Mouse (Mus musculus): ENCODE results near the gene Efna2. TPM values are rescaled to one million over a fixed set of nuclear protein-coding genes. Genes with fewer than 3 reads are reported as not detected.

The Efna2 gene
- polyA plus RNA-seq, 1 experiment from 2014 or later, result 26.8 TPM

DNA sequence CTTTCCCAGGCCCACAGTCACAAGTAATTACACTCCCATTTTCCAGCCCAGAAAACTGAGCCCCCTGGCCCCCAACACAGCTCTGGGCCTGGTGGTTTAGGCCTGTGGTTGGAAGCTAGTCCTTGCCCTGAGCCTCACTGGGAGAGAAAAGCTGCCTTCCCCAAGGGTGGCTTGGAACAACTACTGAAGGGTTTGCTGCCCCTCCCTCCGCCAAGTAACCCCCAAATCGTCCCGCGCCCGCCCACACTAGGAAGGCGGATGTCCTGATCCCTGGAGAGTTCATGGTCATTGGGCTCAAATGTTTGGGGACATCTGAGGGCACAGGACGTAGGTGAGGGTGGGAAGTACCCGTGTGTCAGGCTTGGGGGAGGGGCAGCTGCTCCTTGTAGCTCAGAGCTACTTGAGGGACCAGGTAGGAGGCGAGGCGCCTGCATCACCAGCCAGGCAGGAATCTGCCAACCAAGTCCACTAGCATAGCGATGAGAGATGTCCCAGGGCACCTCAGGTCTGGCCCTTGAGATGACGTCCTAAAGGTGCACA lies 20.2 kb upstream of the Efna2 start:
- Histone ChIP-seq H3K27me3 (no peaks in the 10 kb centered on the region), H3K36me3 (peaks cover 36% of the 10 kb centered on the region), H3K4me3 (peak overlapping the region; percentile 47), H3K27ac (peak overlapping the region; percentile 95), H3K9me3 (no peaks in the 10 kb centered on the region), H3K9ac (peak overlapping the region; percentile 58; the same call in 1 of the 2 replicates), H3K4me2 (peak overlapping the region; percentile 76), H3K4me1 (peaks cover 90% of the 10 kb centered on the region)
- no peak; the same call in 1 of the 2 replicates for ATAC-seq (ENCODE audit: insufficient number of reproducible peaks, insufficient read depth, low FRiP score, low TSS enrichment, low read depth)
- 7% methylated on average over 12 of the region's 12 CpGs for WGBS

DNA sequence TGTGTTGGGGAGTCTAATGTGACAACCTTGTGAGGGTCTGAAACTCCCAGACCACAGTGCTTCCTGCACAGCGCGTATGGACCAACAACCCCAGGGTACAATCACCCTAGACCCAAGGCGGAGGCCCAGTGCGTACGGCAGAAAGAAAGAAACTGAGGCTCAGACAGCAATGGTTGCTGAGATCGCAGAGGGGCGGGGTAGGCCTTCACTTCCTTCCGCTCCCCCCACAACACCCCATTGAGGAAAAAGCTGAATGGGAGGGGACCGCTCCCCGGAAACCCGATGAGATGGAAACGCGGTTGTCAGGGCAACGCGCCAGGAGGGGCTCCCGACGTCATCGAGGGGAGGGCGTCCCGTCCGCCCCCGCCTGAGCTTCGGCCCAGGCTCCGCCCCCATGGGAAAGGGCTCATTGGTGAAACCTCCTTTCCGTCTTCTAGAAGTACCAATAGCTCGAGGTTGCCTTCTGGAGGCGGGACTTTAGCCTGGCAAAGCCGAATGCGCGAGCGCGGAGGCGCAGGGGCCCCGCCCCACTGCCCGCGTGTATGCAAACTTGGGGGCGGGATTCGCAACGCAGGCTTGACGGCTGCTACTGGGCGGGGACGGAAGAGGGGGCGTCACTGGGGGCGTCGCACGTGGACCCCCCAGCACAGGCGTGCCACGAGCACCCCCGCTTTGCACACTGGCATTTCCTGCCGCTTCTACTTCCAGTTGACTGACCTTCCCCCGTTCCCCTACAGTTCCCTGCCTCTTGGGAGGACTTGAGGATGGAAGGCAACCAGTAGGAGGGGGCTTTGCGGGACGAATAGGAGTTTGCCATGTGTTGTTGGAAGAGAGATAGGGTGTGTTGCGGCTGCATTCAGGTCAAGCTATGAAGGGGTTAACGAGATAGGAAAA lies 19.5 kb upstream of the Efna2 start:
- Histone ChIP-seq H3K4me3 (peak overlapping the region; percentile 47), H3K4me1 (peaks cover 90% of the 10 kb centered on the region), H3K9me3 (no peaks in the 10 kb centered on the region), H3K36me3 (peaks cover 29% of the 10 kb centered on the region), H3K27ac (peak overlapping the region; percentile 95), H3K9ac (peak overlapping the region; percentile 59), H3K27me3 (no peaks in the 10 kb centered on the region), H3K4me2 (peak overlapping the region; percentile 76)
- peak; percentile 72 for ATAC-seq (ENCODE audit: insufficient number of reproducible peaks, insufficient read depth, low FRiP score, low TSS enrichment, low read depth)
- under 1% methylated on average over 55 of the region's 55 CpGs for WGBS

DNA sequence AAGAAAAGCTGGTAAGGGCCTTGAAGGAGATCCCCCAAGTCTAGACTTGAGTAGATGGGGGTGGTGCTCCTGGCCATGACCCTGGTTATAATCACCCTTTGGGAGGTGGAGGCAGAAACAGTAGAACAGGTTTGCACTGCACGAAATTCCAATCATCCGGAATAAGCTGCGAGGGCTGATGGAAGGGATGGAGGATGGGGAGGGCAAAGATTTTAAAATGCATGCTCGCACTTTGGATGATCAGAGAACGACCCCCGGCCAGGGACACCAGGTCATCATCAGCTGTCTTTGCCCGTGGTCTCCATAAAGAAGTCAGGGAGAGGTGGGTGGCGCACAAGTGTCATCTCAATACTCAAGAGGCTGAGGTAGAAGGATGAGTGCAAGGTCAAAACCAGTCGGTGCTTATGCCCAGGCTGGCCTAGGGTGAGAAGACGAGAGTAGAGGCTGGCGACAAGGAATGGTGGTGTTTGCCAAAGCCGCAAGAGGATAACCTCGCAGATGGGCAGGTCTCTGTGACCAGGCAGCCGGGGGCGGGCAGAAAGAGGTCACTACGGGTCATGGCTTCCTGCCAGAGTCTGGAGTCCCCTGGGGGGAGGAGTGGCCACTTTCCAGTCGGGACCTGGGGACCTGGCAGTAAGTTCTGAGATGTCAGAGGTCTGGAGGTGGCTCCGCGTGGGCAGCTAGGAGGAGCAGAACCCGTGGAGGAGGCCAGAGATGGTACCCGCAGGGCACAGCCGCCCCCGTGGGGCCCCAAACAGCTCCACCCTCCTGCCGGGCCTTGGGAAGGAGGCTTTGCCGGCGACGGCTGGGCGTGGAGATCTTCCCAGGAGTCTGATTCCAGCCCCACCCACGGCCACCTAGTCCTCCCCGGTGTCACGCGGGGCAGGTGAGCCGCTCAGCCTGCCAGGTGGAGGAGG lies 18.6 kb upstream of the Efna2 start:
- Histone ChIP-seq H3K36me3 (peaks cover 20% of the 10 kb centered on the region), H3K9ac (peak overlapping the region; percentile 59), H3K27ac (peak overlapping the region; percentile 95), H3K27me3 (no peaks in the 10 kb centered on the region), H3K4me2 (peak overlapping the region; percentile 76), H3K9me3 (no peaks in the 10 kb centered on the region), H3K4me1 (peaks cover 90% of the 10 kb centered on the region), H3K4me3 (peak overlapping the region; percentile 47)
- no peak for ATAC-seq (ENCODE audit: insufficient number of reproducible peaks, insufficient read depth, low FRiP score, low TSS enrichment, low read depth)
- WGBS, result under 1% methylated on average over 33 of the region's 33 CpGs

DNA sequence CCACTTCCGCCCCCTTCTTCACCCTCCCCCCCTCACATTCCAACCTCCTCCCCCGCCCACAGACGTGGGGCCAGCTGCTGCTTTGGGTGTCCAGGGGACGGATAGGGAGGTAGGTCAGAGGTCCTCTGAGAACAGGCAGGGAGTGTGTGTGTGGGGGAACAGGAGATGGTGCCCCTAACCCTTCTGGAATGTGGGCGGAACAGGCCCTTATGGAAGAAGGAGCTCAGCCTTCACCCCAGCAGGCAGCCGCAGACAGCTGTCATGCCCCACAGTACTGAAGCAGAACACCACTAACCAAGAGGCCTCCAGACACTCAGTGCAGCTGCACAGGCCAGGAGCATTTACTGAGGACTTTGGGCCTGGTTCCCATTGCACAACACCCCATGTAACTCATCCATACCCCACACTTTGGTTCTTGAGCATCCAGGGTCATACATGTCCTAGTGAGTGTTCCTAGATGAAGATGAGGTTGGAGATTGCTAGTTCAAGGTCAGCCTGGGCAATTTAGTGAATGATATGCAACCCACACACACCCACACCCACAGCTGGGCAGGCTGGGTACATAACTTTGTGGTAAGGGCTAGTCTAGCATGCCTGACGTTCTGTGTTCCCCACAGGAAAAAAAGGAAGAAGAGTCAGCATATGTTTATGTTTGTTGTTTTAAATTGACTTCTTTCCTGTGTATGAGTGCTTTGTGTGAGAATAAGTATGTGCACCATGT lies 17.6 kb upstream of the Efna2 start:
- H3K9ac ChIP-seq, result peak overlapping the region; percentile 59
- no peak for ATAC-seq (ENCODE audit: insufficient number of reproducible peaks, insufficient read depth, low FRiP score, low TSS enrichment, low read depth)
- H3K4me3 ChIP-seq, result peak overlapping the region; percentile 47
- no peaks in the 10 kb centered on the region for H3K27me3 ChIP-seq
- H3K4me1 ChIP-seq, result peaks cover 88% of the 10 kb centered on the region
- H3K4me2 ChIP-seq, result peak overlapping the region; percentile 76
- H3K27ac ChIP-seq, result peak overlapping the region; percentile 95
- H3K9me3 ChIP-seq, result no peaks in the 10 kb centered on the region
- peaks cover 10% of the 10 kb centered on the region for H3K36me3 ChIP-seq
- WGBS, result 6% methylated on average over 6 of the region's 7 CpGs

DNA sequence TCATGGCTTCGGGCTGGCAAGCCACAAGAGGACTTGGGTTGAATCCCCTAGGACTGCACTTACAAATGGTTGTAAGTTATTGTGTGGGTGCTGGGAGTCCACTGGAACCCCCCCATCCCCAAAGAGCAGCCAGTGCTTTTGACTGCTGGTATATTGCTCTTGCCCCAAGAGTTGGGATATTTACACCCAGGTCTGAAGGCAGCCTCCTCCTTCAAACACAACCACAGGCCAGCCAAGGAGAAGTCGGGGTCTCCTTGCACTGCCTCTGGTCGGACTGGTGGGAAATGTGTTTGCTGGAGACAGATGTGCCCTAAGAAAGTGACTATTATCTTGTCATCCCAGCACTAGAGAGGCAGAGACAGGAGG lies 17.1 kb upstream of the Efna2 start:
- H3K27ac ChIP-seq, result peak overlapping the region; percentile 95
- H3K4me3 ChIP-seq, result 0 out of 2 replicates have a peak overlapping the region, but pooled peaks have one; percentile 47
- no peak overlapping the region for H3K9ac ChIP-seq

DNA sequence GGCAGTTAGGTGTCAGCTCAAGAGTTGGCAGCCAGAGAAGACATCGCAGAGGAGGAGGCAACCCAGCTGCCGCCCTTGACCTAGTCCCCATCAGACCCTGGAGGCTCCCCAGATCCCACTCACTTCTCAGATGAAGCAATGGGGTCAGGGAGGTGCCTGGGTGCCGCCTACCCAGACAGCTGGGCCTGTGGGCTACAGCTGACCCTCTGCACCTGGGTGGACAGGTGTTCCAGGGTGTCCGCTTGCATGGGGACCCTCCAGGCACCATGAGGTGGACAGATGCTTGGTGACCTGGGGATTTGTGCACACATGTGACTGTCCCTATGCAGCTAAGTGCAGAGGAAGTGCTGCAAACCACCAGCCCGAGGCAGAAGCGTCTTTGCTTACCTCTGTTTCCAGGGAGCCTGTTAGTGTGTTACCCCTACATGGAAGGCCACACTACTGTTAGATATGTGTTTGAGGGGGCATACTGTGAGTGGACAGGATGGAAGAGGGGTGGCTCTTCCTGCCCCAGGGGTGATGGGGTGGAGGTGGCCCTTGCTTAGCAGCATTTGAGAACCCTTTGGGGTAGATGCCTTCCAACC lies 16.5 kb upstream of the Efna2 start:
- no peaks in the 10 kb centered on the region for H3K36me3 ChIP-seq
- no peaks in the 10 kb centered on the region for H3K9me3 ChIP-seq
- H3K9ac ChIP-seq, result 0 out of 2 replicates have a peak overlapping the region, but pooled peaks have one; percentile 27
- H3K27ac ChIP-seq, result peak overlapping the region; percentile 95; the same call in 1 of the 2 replicates
- H3K4me3 ChIP-seq, result no peak overlapping the region
- no peak overlapping the region for H3K4me2 ChIP-seq
- ATAC-seq (ENCODE audit: insufficient number of reproducible peaks, insufficient read depth, low FRiP score, low TSS enrichment, low read depth), result no peak
- H3K4me1 ChIP-seq, result peaks cover 83% of the 10 kb centered on the region
- 64% methylated on average over 6 of the region's 6 CpGs for WGBS
- no peaks in the 10 kb centered on the region for H3K27me3 ChIP-seq

More for the DNA sequence above, 17.1 kb upstream of the Efna2 start:
- no peaks in the 10 kb centered on the region for H3K9me3 ChIP-seq
- H3K36me3 ChIP-seq, result peaks cover 4% of the 10 kb centered on the region
- peaks cover 87% of the 10 kb centered on the region for H3K4me1 ChIP-seq
- H3K4me2 ChIP-seq, result peak overlapping the region; percentile 9; the same call in 1 of the 2 replicates
- 69% methylated on average over 3 of the region's 3 CpGs for WGBS
- H3K27me3 ChIP-seq, result no peaks in the 10 kb centered on the region
- ATAC-seq (ENCODE audit: insufficient number of reproducible peaks, insufficient read depth, low FRiP score, low TSS enrichment, low read depth), result no peak

DNA sequence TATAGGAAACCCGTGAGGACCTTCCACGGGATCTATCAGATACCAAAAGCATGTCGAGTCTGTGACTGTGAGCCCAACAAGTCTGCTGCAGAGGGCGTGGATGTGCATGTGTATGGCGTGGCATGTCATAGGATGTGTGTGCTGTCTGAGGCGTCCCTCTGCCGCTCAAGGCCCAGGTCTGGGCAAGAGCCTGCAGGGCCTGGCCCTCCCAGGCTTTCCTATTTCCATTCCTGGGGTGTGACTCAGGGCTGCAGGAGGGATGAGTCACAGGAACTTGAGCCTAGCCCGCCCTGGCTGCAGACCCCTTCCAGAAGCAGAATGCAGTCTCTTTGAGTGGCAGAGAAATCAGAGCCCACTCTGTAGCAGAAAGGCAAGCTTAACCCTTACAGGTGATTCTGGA lies 15.6 kb upstream of the Efna2 start:
- Histone ChIP-seq H3K36me3 (no peaks in the 10 kb centered on the region), H3K27me3 (no peaks in the 10 kb centered on the region), H3K9me3 (no peaks in the 10 kb centered on the region), H3K4me3 (peak overlapping the region; percentile 45; the same call in 1 of the 2 replicates), H3K27ac (0 out of 2 replicates have a peak overlapping the region, but pooled peaks have one; percentile 39), H3K4me2 (peak overlapping the region; percentile 93; the same call in 1 of the 2 replicates), H3K4me1 (peaks cover 78% of the 10 kb centered on the region), H3K9ac (peak overlapping the region; percentile 71; the same call in 1 of the 2 replicates)
- ATAC-seq (ENCODE audit: insufficient number of reproducible peaks, insufficient read depth, low FRiP score, low TSS enrichment, low read depth), result no peak
- 61% methylated on average over 8 of the region's 8 CpGs for WGBS

DNA sequence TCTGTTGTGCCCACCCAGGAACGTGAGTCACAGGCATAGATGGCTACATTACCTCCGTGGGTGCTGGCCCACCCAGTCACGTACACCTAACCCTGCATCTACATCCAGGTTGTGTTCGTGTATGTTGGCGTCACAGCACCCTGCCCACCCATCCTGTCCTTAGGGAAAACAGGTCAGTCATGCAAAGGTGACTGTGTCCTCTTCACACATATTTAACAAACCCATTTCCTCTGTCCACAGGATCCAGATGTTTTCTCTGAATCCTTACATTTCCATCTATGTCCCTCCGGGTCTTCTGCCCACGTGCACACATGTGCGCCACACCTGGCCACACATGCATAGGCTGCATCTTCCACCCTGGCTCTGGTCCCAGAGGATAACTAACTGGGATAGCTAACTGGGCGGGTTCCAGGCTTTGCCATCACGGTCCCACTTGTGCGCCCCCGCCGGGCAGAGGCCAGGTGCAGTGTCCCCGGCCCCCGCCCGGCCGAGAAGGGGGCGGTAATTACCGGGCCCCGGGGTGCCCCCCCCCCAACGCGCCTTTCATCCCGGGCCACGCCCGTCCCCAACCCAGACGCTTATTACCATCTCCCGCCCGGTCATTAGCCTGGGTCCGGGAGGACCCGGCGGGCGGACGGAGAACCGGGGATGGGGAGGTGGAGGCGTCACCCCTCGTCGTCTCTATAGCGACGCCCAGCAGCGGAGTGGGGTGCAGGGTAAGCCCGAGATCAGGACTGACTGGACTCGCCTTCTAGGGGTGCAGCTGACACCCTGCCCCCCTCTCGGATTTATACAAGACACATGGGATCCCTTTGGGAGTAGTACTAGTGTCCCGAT lies 14.9 kb upstream of the Efna2 start:
- Histone ChIP-seq H3K27me3 (no peaks in the 10 kb centered on the region), H3K27ac (peak overlapping the region; percentile 39; the same call in 1 of the 2 replicates), H3K36me3 (no peaks in the 10 kb centered on the region), H3K4me2 (peak overlapping the region; percentile 93), H3K9ac (peak overlapping the region; percentile 71), H3K4me3 (peak overlapping the region; percentile 45), H3K9me3 (no peaks in the 10 kb centered on the region), H3K4me1 (peaks cover 78% of the 10 kb centered on the region)
- 8% methylated on average over 44 of the region's 44 CpGs for WGBS
- no peak for ATAC-seq (ENCODE audit: insufficient number of reproducible peaks, insufficient read depth, low FRiP score, low TSS enrichment, low read depth)

DNA sequence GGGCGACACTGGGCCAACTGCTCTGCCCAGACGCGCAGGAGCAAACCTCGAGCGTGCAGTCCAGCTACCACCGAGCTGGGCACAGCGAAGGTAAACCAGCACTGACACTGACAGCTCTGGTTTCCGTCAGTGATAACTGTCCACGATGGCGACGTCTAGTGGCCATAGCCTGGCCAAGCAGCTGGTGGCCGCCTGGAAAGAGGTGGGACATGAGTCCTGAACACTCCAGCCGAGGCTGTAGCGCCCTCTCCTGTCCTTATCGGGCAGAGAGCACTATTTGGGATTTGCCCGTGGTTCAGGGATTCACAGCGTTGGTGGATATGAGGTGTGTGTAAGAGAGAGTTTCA lies 14.3 kb upstream of the Efna2 start:
- H3K27ac ChIP-seq, result peak overlapping the region; percentile 33; the same call in 1 of the 2 replicates
- peaks cover 3% of the 10 kb centered on the region for H3K36me3 ChIP-seq
- H3K9me3 ChIP-seq, result no peaks in the 10 kb centered on the region
- no peaks in the 10 kb centered on the region for H3K27me3 ChIP-seq
- under 1% methylated on average over 17 of the region's 17 CpGs for WGBS
- H3K4me1 ChIP-seq, result peaks cover 79% of the 10 kb centered on the region
- peak overlapping the region; percentile 45 for H3K4me3 ChIP-seq
- H3K4me2 ChIP-seq, result peak overlapping the region; percentile 93
- H3K9ac ChIP-seq, result peak overlapping the region; percentile 71
- ATAC-seq (ENCODE audit: insufficient number of reproducible peaks, insufficient read depth, low FRiP score, low TSS enrichment, low read depth), result no peak
